Mouse (Mus musculus) frontal cortex, postnatal 36 days (tissue): ENCODE data around the gene Adgrf3.
"Not testable (repeated sequence)": the region's sequence is repeated elsewhere in the genome, so short reads cannot be mapped to it uniquely, and the experiment has no call there.

Experiments
- DNase-seq, 2 experiments: peaks; one replicate each; pipeline ENCODE4 v3.0.0; 2022; ENCODE audit warnings: low spot score in 2 of 2

Gene Adgrf3

DNA sequence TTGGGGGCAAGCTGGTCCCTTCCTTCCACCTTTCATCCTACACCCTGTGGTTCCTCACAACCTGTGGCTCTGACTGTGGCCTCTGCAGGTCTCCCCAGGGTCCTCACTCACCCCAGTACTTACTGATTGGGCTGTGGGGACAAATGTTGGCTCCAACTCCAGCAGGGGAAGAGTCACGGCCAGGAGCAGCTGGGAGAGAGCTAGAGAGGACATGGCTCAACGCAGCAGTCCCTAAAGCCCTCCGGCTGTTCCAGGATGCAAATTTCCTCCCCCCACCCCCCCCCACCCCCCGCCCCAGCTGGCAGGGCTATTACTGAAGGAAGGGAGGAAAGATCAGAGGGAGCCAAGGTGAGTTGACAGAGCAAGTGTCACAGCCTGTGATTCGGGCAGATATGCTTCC is at the start of gene Adgrf3:
Gene Adgrf3 (minus strand): TSS at position 230 of the 400 bp plus-strand sequence.
- no peak for DNase-seq

DNA sequence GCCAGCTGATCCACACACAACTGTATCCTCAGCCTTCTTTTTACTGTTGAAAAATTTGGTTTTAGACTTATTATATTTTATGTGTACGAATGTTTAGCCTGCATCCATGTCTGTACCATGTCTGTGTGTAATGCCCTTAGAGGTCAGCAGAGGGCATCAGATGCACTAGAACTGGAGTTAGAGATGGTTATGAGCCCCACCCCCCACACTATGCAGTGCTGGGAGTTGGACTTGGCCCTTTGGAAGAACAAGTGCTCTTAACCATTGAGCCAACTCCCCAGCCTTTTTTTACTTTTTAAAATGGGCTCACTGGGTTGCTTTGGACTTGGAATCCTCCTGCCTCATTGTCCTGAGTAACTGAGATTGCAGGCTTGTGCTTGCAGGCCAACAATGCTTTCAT is 42.1 kb upstream of the Adgrf3 start:
- no peak for DNase-seq

DNA sequence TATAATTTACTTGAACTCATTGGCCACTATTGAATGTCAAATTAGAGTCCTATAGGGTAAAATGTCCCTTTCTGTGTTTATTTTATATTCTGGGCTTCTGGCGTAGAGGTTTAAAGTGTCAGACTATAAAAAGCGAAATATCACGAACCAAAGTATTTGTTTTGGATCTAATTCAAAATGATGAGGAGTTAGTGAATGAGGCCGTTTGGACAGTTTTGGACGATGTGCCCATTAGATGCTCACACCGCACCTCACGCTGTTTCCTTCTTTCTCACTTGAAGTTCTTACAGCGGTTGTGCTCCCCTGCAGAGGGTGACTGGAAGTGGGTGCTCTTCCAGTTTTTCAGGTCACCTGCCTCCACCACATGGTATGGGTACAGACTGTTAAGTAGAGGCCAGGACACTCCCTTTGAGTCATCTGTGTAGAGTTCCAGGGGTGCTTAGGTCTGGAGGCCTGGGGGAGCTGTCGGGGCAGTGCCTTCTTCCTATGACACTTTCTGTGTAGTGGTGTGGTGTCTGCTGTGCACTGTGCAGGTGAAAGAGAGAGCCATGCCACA is 40.4 kb upstream of the Adgrf3 start:
- DNase-seq, result no peak

DNA sequence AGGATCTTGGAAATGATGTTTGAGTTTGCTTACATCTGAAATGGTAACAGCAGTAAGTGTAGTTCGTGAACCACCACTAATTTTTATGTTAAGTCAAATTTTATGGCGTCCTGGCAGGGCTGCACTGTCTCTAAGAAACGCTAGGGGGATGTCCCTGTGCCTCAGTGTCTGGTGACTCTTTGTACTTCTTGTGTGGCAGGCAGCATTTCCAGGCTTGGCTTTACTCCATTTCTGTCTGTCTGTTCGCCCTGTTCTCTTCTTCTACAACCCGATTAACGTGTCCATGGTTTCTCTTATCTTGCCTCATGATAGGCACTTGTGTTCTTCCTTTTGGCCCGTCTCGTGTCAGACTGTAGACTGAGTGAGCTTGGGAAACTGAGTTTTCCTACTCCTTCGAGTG is 38.2 kb upstream of the Adgrf3 start:
- DNase-seq, result no peak

DNA sequence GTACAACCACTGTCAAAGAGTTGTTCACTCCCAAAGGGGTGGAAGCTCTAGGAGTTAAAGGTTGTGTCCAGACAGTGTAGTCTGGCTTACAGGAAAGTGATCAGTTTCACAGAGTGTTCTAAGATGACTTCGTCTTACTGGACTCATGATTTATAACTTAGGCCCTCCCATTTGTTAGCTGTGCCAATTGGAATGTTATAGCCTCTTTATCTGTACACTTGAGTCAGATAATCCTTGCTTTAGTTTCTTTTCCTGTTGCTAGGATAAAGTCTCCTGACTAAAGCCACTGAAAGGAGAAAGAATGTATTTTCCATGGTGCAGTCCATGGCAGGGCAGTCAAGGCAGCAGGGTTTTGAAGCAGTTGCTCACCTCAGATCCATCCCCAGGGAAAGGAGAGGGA is 36.9 kb upstream of the Adgrf3 start:
- no peak for DNase-seq

DNA sequence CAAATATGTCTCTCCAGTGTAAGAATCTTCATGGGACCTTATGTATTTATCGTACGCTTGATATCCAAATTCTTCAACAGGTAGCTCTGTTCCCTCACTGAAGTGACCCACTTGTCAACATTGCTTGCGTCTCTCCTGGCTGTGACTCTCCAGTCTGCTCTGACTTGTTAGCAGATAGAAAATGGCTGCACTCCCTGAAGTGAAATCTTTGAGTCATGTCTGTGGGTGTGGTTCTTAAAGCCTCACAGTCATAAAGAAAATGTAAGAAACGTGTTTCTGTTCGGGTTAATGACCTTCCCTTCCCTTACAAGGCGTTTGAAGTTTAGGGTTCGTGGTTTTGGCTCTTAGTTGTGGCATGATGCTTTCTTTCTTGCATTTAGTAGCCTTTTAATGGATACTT is 35.0 kb upstream of the Adgrf3 start:
- no peak for DNase-seq

DNA sequence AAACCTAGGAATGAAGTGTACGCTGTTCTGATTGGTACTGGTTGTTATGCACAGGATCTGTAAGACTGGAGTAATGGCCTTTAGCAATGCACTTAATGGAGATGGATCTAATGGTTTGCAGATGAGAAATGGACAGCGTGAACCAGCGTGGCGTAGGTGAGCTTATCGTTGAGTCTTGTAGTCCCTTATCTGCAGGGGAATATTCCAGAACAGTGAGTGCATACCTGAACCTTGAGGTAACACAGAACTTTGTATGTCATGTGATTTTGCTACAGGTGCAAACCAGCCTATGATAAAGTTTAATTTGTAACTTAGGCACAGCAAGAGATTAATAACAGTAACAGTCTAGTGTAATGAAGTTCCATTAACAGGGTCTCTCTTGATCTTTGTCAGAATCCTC is 33.0 kb upstream of the Adgrf3 start:
- DNase-seq, result no peak

DNA sequence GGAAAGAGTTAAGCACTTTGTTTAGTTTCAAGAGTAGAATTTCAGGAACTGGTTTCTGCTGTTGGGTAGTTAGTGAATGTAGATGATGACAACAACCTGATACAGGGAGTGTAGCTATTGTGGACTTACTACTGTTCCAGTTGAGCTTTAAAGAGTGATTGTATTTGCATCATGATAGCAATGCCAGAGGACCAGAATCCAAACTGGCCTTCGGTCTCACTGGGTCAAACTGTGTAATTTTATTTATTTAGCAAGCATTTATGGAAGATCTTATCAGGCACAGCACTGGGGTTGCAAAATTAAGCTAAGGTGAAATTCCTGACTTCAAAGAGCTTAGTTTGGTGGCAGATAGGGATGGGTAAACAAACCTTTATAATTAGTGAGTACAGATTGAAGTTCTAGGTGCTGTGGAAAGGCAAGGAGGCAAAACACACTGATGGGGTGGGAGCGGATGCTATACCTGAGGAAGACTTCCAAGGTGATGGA is 30.2 kb upstream of the Adgrf3 start:
- no peak for DNase-seq

DNA sequence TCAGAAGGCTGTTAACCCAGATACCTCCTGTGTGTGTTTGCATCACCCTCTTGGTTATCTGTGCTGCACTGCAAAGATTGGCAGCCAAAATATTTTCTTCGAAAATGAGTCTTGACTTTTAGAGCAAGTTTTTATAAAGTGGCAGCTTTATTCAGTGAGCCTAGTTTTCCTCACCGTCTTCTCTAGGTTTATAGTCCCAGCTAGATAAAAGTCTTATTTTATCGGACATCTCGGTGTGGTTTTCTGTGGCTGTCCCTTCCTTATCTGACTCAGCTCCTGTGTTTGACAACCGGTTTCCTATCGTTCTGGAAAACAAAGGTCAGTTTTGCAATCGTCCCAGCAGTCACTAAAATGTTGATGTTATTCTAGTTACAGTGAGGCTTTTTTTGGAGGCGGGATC is 28.5 kb upstream of the Adgrf3 start:
- DNase-seq, result no peak

DNA sequence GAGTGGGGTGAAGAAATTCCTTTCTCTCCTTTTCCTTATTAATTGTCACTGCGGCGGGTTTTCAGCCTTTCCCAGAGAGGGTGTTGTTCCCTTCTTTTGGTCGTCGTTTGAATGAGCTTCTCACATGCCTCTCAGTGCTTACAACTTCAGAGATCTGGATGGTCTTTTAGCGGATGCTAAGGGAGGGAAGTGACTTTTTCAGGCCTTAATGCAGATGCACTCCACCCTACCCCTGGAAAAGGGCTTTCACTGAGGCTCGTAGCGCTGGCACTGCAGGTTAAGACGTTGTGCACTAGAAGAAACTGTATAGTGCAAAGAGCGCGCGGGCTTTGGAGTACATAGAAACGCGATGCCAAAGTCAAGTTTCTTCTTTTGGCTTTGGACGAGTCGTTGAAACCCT is 27.5 kb upstream of the Adgrf3 start:
- DNase-seq, result peak; percentile 23 to 28

DNA sequence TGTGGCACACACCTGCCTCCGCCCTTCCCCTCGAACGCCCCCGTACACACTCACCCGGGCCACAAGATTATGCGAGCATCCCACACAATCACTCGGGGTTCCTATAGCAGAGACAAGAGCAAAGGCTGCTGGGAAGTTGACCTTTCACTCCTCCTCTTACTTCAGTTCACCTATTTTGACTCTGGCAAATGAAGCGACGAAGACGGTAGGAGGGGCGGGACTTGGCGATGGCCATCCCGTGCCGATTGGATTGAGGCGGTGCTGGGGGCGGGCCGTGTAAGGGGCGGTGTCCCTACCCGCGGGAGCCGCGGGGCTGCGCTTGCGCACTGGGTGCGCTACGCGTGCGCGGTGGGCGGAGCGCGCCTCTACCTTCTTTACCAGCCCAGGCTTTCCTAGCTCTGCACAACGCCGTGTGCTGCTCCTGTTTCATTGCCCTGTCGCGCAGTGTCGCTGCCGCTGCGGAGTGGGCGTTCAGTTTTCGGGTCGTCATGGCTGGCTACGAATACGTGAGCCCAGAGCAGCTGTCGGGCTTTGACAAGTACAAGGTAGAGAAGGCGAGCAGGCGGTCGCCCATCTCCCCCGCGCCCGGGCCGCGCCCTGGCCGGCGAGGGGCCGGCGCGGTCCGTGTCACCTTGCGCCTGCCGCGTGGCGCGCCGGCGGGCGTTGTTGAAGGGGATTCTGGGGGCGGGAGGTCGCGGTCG is 26.9 kb upstream of the Adgrf3 start, which contains the start of gene Selenoi:
Gene Selenoi (plus strand): TSS at position 311 of the 701 bp plus-strand sequence.
- peak; percentile 99 for DNase-seq

DNA sequence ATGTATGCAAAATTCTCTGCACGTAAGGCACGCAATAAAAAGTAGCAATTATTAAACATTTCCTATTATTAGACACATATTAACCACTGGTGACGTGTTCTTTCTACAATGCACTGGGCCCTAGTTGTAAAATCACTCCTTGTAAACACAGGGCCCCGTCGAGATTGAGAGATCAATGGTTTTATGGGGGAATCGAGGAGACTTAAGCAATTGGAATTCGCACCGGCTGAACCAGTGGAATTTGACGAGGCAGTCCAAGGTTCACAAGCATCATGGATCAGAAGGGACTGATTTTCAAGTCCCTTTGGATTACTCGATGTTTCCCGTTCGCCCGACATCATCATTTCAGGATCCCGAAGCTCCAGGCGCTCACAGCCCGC is 26.4 kb upstream of the Adgrf3 start:
- DNase-seq, result no peak

DNA sequence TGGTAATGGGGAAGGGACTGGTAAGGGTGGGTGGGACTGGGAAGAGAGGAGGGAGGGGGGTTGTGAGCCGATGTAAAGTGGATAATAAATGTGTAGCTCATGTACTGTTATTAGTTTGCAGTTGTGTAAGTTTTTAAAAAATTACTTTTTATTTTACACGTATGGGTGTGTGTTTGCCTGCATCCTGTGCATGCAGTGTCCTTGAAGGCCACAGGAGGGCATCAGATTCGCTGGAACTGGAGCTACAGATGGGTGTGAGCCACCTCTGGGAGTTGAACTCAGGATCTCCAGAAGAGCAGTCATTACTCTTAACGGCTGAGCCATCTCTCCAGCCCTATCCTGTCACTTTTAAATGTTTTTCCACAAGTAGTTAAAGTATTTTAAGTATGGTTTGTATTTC is 25.4 kb upstream of the Adgrf3 start:
- peak in 1 of 2 experiments; percentile 39 for DNase-seq

DNA sequence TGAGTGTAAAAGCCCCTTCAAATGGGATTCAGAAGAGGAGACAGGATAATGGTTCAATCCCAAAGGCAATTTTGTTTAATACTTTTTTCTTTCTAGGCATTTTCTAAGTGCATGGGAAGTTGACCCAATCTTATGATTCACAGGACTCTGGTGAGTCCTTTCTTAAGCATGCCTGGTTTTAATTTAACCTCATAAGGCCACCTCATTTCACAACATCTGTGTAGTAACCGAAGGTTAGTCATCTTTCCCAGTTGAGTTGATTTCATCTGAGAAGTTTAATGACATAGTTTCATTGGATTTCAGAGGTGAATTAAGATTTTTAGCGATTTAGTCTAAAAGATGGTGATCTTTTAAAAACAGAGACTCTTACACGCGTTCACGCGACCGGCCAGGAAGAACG is 17.2 kb upstream of the Adgrf3 start:
- DNase-seq, result no peak

DNA sequence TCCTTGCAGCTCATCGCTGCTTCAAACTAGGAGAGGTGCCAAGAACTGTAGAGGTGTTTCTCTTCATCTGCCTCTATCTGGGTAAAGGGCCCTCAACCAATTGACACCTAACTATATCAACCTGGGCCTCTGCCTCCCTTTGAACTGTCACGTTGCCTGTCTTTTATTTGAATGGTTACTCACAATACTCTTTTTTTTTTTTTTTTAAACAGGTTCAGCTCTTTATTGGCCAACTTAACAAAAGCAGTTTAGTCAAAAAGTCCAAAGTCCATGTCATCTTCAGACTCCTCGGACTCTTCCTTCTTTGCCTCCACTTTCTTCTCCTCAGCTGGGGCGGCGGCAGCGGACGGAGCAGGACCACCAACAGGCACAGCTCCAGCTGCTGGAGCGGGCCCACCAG is 15.1 kb upstream of the Adgrf3 start:
- DNase-seq, result no peak

DNA sequence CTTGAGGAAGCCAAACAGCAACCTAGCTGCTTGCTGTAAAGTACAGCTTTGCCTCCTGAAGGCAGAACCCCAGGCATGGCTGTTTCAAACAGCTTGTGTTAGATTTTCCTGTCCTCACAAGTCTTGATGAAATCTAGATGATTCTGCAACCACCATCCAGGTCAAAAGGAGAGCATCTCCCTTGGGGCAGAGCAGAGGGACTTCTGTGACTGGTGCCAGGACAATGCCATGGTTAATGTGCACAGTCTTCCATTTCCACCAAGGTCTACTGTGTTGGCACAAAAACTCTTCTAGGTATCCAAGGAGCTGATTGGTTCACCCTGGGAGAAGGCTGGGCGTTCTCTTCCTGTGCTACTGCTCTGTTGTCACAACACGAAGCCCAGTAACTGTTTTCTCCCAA is 14.2 kb upstream of the Adgrf3 start:
- no peak for DNase-seq

DNA sequence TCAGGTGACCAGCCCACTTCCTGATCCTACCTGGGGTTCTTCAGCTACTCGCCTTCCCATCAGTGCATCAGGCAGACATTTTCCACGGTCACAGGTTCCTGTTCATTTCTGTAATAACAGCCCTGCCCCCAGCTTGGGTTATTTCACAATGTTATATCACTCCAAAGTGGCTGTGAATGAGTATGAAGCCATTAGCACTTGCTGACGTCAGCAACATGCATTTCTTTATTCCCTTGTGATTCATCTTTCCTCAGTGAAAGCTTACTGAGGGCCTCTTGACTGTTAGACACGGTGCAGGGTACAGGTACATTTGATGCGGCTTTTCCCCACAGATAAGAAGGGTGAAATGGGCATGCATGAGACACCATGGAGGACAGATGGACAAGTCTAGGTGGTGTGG is 10.4 kb upstream of the Adgrf3 start:
- DNase-seq, result no peak

DNA sequence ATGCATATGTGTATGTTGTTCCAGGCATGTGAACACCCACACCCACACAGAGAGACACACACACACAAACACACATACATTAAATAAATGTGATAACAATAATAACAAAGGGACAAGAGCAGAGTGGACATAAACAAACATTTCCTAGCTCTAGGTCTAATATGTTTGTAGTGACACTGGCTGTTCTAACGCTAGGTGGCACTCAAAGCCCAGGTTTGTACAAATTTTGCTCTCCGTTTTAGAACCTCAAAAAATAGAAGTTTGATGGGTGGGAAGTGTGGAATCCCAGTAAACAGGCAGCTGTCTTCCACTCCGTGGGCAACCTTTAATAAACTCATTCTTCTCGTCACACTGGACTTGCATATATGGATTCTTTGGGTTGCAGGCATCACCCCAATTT is 9.4 kb upstream of the Adgrf3 start:
- peak; percentile 68 to 78 for DNase-seq

DNA sequence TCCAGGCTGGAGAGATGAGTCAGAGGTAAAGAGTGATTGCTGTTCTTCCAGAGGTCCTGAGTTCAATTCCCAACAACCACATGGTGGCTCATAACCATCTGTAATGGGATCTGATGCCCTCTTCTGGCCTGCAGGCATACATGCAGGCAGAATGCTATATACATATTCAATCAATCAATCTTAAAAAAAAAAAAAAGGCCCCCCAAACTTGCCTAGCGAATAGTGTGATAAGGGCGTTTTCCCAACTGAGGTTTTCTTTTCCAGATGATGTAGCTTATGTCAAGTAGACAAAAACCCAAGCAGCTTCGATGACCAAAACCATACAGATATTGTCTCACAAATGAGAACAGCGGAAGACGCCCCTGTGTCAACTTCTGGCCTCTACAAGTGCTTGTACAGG is 5.2 kb upstream of the Adgrf3 start:
- DNase-seq, result not testable (repeated sequence)

DNA sequence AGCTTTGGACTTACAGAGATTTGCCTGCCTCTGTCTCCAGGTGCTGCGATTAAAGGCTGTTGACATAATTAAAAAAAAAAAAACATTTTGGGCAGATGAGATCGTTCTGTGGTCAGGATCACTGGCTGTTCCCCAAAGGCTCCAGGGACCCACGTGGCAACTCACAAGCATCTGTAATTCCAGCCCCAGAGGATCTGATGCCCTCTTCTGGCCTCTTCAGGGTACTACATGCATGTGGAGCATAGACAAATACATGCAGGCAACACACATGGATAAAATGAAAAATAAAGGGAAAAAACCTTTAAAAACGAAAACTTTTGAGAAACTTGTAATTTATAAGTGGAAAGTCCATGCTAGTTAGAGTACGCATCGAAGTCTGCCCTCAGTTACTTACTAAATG is 1.8 kb upstream of the Adgrf3 start:
- DNase-seq, result no peak

DNA sequence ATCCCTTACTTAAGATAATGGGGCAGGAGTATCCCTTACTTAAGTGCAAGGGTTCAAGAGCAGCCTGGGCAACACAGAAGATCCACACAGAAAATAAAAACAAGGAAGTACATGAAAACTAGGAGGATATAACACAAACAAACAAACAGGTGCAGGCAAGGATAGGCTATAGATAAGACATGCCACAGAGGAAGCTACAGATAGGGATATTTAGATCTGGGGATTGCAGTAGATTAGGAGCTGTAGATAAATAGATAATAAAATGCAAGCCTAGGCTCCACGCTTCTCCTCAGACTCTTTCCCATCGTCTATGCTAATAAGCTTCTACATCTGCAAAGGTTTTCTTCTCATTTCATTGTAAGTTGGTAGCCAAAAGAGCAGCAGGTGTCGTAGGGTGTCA is 488 bp downstream of the Adgrf3 start:
- no peak for DNase-seq

DNA sequence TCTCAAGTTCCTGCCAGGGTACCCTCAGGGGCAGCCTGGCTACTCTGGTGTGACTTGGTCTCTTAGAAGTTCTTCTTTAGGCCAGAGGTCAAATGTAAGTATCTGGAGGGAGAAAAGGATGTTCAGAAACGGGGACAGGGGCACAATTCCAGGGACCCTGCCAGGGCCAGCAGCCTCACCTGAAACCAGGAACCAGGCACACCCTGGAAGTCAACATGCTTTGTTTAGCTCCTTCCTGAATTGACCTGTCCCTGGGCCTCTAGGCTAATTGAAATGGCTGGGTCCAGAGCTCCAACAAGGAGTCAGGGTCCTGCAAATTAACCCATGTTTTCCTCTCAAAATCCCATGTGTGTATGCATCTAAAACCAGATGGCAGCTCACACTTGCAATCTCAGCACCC is 1.1 kb downstream of the Adgrf3 start:
- no peak for DNase-seq

DNA sequence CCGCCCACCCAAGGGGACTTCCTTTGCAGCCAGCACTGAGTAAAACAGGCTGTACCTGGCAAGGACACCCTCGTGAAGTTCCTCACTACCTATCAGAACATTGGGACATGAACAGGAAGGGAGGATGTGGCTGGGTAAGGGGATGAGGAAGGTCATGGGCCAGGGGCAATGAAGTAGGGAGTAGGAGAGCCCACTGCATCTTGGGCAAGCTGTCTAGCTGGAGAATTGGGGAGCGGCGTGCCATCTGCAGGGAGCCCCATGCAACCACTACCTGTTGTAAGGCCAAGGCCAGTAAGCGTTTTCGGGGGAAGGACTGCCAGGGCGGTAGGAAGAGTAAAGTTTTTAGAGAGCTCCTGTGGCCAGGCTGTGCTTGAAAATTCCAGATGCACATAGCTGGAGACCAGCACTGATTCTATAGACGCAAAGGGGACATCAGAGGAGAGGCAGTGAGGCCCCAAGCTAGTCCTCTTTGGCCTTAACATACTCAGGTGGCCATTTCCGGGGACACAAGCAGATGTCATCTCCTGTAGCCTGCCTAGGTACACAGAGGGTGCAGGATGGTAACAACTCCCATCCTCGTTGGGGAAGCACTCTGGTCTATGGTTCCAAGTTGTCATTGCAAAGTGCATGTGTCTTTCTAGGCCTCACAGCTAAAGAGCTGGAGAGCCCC is 2.2 kb downstream of the Adgrf3 start:
- no peak for DNase-seq
